ENCODE assay signal across 8 mouse cellular contexts in genomic region chr15:98003822-98004739, GRCm38 (mm10). TPM values are rescaled to one million over a fixed set of nuclear protein-coding genes. Genes with fewer than 3 reads are reported as not detected.
DNase-seq lines count a peak whose midpoint lies in the region; ATAC-seq and TF ChIP-seq lines count a peak whose summit lies in the region.

Col2a1 (minus strand) TSS chr15:98004695.

- H3K27me3 ChIP-seq in ES-Bruce4 (ENCODE audit: control insufficient read depth, insufficient read depth, low read length, poor library complexity, severe bottlenecking), result peaks cover 32% of the 10 kb centered on the region
- peaks cover 2% of the 10 kb centered on the region; the same call in 1 of the 2 replicates for H3K27me3 ChIP-seq in forebrain, embryonic 11.5 days (ENCODE audit: control insufficient read depth, insufficient read depth, low read length)
- peaks cover 3% of the 10 kb centered on the region; the same call in 1 of the 2 replicates for H3K27me3 ChIP-seq in limb, embryonic 14.5 days (ENCODE audit: control insufficient read depth, insufficient read depth, low read length)
- peaks cover 35% of the 10 kb centered on the region; the same call in 1 of the 2 replicates for H3K27me3 ChIP-seq in stomach, postnatal 0 days (ENCODE audit: control insufficient read depth, insufficient read depth, low read length)

- peak; percentile 73 for ATAC-seq in forebrain, embryonic 11.5 days (replicated peaks; ENCODE audit: low FRiP score)
- ATAC-seq in limb, embryonic 14.5 days (ENCODE audit: low FRiP score, low read depth), result peak; percentile 69; the same call in 1 of the 2 replicates
- peak; percentile 19; the same call in 1 of the 2 replicates for ATAC-seq in stomach, postnatal 0 days (ENCODE audit: low FRiP score, low TSS enrichment)

- under 1% methylated on average over 58 of the region's 59 CpGs for WGBS in forebrain, embryonic 11.5 days
- WGBS in limb, embryonic 14.5 days, result 4% methylated on average over 54 of the region's 59 CpGs
- 3% methylated on average over 37 of the region's 59 CpGs for whole genome bisulfite sequencing in stomach, postnatal 0 days

- peaks cover 3% of the 10 kb centered on the region for H3K4me1 ChIP-seq in ES-Bruce4 (ENCODE audit: control insufficient read depth, insufficient read depth, low read length)
- H3K4me1 ChIP-seq in forebrain, embryonic 11.5 days (replicated peaks; ENCODE audit: control insufficient read depth, insufficient read depth, low read length), result peaks cover 29% of the 10 kb centered on the region
- peaks cover 23% of the 10 kb centered on the region for H3K4me1 ChIP-seq in limb, embryonic 14.5 days (ENCODE audit: control insufficient read depth, insufficient read depth, low read length)
- 0 out of 2 replicates have a peak, but pooled peaks cover 3% of the 10 kb centered on the region for H3K4me1 ChIP-seq in stomach, postnatal 0 days (replicated peaks; ENCODE audit: control insufficient read depth, insufficient read depth)

- H3K9ac ChIP-seq in ES-Bruce4 (ENCODE audit: low read depth, poor library complexity, severe bottlenecking), result peak within 1 kb of the TSS; percentile 58
- H3K9ac ChIP-seq in forebrain, embryonic 11.5 days (ENCODE audit: low read length), result peak within 1 kb of the TSS; percentile 82
- peak within 1 kb of the TSS; percentile 84 for H3K9ac ChIP-seq in limb, embryonic 14.5 days (ENCODE audit: low read depth, low read length, severe bottlenecking)
- H3K9ac ChIP-seq in stomach, postnatal 0 days (ENCODE audit: low read length), result peak within 1 kb of the TSS; percentile 8; the same call in 1 of the 2 replicates

- TF ChIP-seq CTCF in ES-Bruce4 (IDR thresholded peaks at IDR 0.05; ENCODE audit: low read depth, low read length), result no peak
- no peak for TF ChIP-seq CTCF in stomach, postnatal 0 days (IDR thresholded peaks at IDR 0.05; ENCODE audit: low read depth)

- TF ChIP-seq EP300 in ES-Bruce4 (IDR thresholded peaks at IDR 0.05; ENCODE audit: insufficient read depth, low read depth, low read length), result no peak
- no peak for TF ChIP-seq EP300 in stomach, postnatal 0 days (optimal IDR thresholded peaks at IDR 0.05)

- no peak for DNase-seq in gastrocnemius, postnatal 10 days
- DNase-seq in gastrocnemius, postnatal 25 days, result no peak
- peak; percentile 92 for DNase-seq in forebrain, embryonic 11.5 days (ENCODE audit: low spot score)
- peak; percentile 67 for DNase-seq in limb, embryonic 14.5 days (ENCODE audit: low spot score)
- DNase-seq in stomach, postnatal 0 days (ENCODE audit: low spot score), result no peak
- DNase-seq in spleen, postnatal 36 days (ENCODE audit: low spot score in 2 of 2), result no peak
- DNase-seq in frontal cortex, postnatal 36 days (ENCODE audit: low spot score in 2 of 2), result no peak

- H3K36me3 ChIP-seq in ES-Bruce4 (ENCODE audit: control insufficient read depth, insufficient read depth, low read length, poor library complexity, severe bottlenecking), result no peaks in the 10 kb centered on the region
- H3K36me3 ChIP-seq in forebrain, embryonic 11.5 days (ENCODE audit: control insufficient read depth, insufficient read depth, low read length), result no peaks in the 10 kb centered on the region; the same call in 1 of the 2 replicates
- peaks cover 6% of the 10 kb centered on the region for H3K36me3 ChIP-seq in limb, embryonic 14.5 days (ENCODE audit: control insufficient read depth, insufficient read depth, low read length)
- no peaks in the 10 kb centered on the region for H3K36me3 ChIP-seq in stomach, postnatal 0 days (ENCODE audit: control insufficient read depth, insufficient read depth, low read length)

- H3K4me3 ChIP-seq in ES-Bruce4 (ENCODE audit: low read depth, low read length), result peak within 1 kb of the TSS; percentile 51
- peak within 1 kb of the TSS; percentile 61 for H3K4me3 ChIP-seq in forebrain, embryonic 11.5 days (ENCODE audit: low read depth, low read length)
- peak within 1 kb of the TSS; percentile 63 for H3K4me3 ChIP-seq in limb, embryonic 14.5 days (replicated peaks; ENCODE audit: low read length)
- peak within 1 kb of the TSS; percentile 25 for H3K4me3 ChIP-seq in stomach, postnatal 0 days (ENCODE audit: low read depth, low read length)

- no peaks in the 10 kb centered on the region for H3K9me3 ChIP-seq in ES-Bruce4 (replicated peaks; ENCODE audit: control insufficient read depth, insufficient read depth, low read length, poor library complexity, severe bottlenecking)
- H3K9me3 ChIP-seq in forebrain, embryonic 11.5 days (ENCODE audit: control insufficient read depth, low read length), result no peaks in the 10 kb centered on the region
- no peaks in the 10 kb centered on the region for H3K9me3 ChIP-seq in limb, embryonic 14.5 days (ENCODE audit: control insufficient read depth, low read length)
- H3K9me3 ChIP-seq in stomach, postnatal 0 days (ENCODE audit: control insufficient read depth, low read length), result no peaks in the 10 kb centered on the region

- no peak within 1 kb of the TSS for H3K27ac ChIP-seq in ES-Bruce4 (ENCODE audit: insufficient read depth, low read length)
- peak within 1 kb of the TSS; percentile 93 for H3K27ac ChIP-seq in forebrain, embryonic 11.5 days (ENCODE audit: low read depth, low read length)
- H3K27ac ChIP-seq in limb, embryonic 14.5 days (replicated peaks; ENCODE audit: low read depth, low read length), result peak within 1 kb of the TSS; percentile 87
- no peak within 1 kb of the TSS for H3K27ac ChIP-seq in stomach, postnatal 0 days (replicated peaks)

- peak within 1 kb of the TSS; percentile 89 for H3K4me2 ChIP-seq in forebrain, embryonic 11.5 days (ENCODE audit: low read depth, low read length, severe bottlenecking)
- peak within 1 kb of the TSS; percentile 90 for H3K4me2 ChIP-seq in limb, embryonic 14.5 days (replicated peaks; ENCODE audit: low read depth, low read length, severe bottlenecking)
- peak within 1 kb of the TSS; percentile 42 for H3K4me2 ChIP-seq in stomach, postnatal 0 days (replicated peaks; ENCODE audit: low read depth)

- no peak for TF ChIP-seq POLR2A in ES-Bruce4 (IDR thresholded peaks at IDR 0.05; ENCODE audit: insufficient read depth, low read length)
- peak; percentile 97 for TF ChIP-seq POLR2A in limb, embryonic 14.5 days (IDR thresholded peaks at IDR 0.05; ENCODE audit: borderline replicate concordance, extremely low read depth, insufficient read depth, insufficient read length)

RNA-seq across cellular contexts. Expression of gene Col2a1, which starts in this region (rescaled TPM):
- 10 to 100 TPM; 33.3 to 33.7 TPM for total RNA-seq in gastrocnemius, postnatal 10 days (2021)
- total RNA-seq in gastrocnemius, postnatal 25 days (2021), result 1 to 10 TPM; 1.9 to 6.3 TPM
- polyA plus RNA-seq in ES-Bruce4 (2011; ENCODE audit: insufficient read depth, insufficient read length, low read depth, missing spikeins), result 12.9 and 13.1 TPM in 2 replicates
- polyA plus RNA-seq in forebrain, embryonic 11.5 days (2014; fragmentation: Nextera tagmentation; extraction: Ambion mirVana), result 128 and 143 TPM in 2 replicates
- 1,642 and 1,975 TPM in 2 replicates for polyA plus RNA-seq in limb, embryonic 14.5 days (2012; rRNA removed)
- 754 and 761 TPM in 2 replicates for polyA plus RNA-seq in limb, embryonic 14.5 days (2014; fragmentation: Nextera tagmentation; extraction: Ambion mirVana)
- polyA plus RNA-seq in stomach, postnatal 0 days (2015; fragmentation: Nextera tagmentation; extraction: Ambion mirVana), result 0.05 and 0.21 TPM in 2 replicates

Comparison
In these comparisons a context has a peak if more than half of its experiments do, and no peak if none do; other contexts are left out.
1. RNA of gene Col2a1 (total RNA-seq): 33.3 to 33.7 TPM in gastrocnemius, postnatal 10 days; 1.9 to 6.3 TPM in gastrocnemius, postnatal 25 days; every median in the first group is over 4 times any median in the second.
2. RNA of gene Col2a1 (polyA plus RNA-seq): 754 to 1,975 TPM in limb, embryonic 14.5 days, 128 to 143 TPM in forebrain, embryonic 11.5 days and 12.9 to 13.1 TPM in ES-Bruce4; 0.05 to 0.21 TPM in stomach, postnatal 0 days; every median in the first group is over 10 times any median in the second.
3. Peak in ATAC-seq, H3K4me3 ChIP-seq, H3K9ac ChIP-seq and H3K4me2 ChIP-seq in stomach, postnatal 0 days; RNA of the gene not detected or under 1 TPM.
4. DNase-seq: peak in forebrain, embryonic 11.5 days (single experiment) and limb, embryonic 14.5 days (single experiment); none in gastrocnemius, postnatal 10 days (single experiment), gastrocnemius, postnatal 25 days (single experiment), stomach, postnatal 0 days (single experiment), spleen, postnatal 36 days (0 of 2) and frontal cortex, postnatal 36 days (0 of 2).
5. H3K27ac ChIP-seq: peak in forebrain, embryonic 11.5 days (single experiment) and limb, embryonic 14.5 days (single experiment); none in ES-Bruce4 (single experiment) and stomach, postnatal 0 days (single experiment).
6. H3K9ac ChIP-seq: peak in every context shown above with its lines; median percentile 84 in limb, embryonic 14.5 days; 82 in forebrain, embryonic 11.5 days; 58 in ES-Bruce4; 8 in stomach, postnatal 0 days.
7. ATAC-seq: peak in every context shown above with its lines; median percentile 73 in forebrain, embryonic 11.5 days; 69 in limb, embryonic 14.5 days; 19 in stomach, postnatal 0 days.
8. Peak in every context shown above with its lines, with median percentiles within 50 percentile points of each other: H3K4me3 ChIP-seq and H3K4me2 ChIP-seq.